Comparison of ENCODE assay signal across 24 mouse cellular contexts in genomic region chr11:51576454-51576853, GRCm38 (mm10). TPM values are rescaled to one million over a fixed set of nuclear protein-coding genes. Genes with fewer than 3 reads are reported as not detected.
DNase-seq lines count a peak whose midpoint lies in the region; ATAC-seq lines count a peak whose summit lies in the region.
"Had no signal": no experiment of that assay in that cellular context is flagged by ENCODE, and none has a peak within 500 bp of the region (broad histone marks: within the 10 kb centered on the region; RNA-seq: fewer than 3 reads in every experiment).

No protein-coding gene starts in this region.

- no peak for ATAC-seq in forebrain, embryonic 15.5 days (replicated peaks)
- ATAC-seq in forebrain, embryonic 14.5 days = no peak
- no peak for ATAC-seq in hindbrain, embryonic 14.5 days (ENCODE audit: low FRiP score)
- ATAC-seq in hindbrain, embryonic 12.5 days (ENCODE audit: low FRiP score) = no peak
- ATAC-seq: intestine, embryonic 16.5 days had no signal

- no peak overlapping the region for H3K4me2 ChIP-seq in forebrain, embryonic 15.5 days (replicated peaks)
- no peak overlapping the region for H3K4me2 ChIP-seq in forebrain, embryonic 14.5 days (ENCODE audit: low read length)
- H3K4me2 ChIP-seq in hindbrain, embryonic 14.5 days (replicated peaks) = no peak overlapping the region
- no peak overlapping the region for H3K4me2 ChIP-seq in hindbrain, embryonic 12.5 days (replicated peaks)
- H3K4me2 ChIP-seq: heart, embryonic 11.5 days; hindbrain, embryonic 15.5 days; midbrain, embryonic 11.5 days; neural tube, embryonic 13.5 days; stomach, embryonic 15.5 days had no signal

- H3K9ac ChIP-seq in forebrain, embryonic 15.5 days (replicated peaks) = no peak overlapping the region
- H3K9ac ChIP-seq in forebrain, embryonic 14.5 days (ENCODE audit: low read length) = no peak overlapping the region
- no peak overlapping the region for H3K9ac ChIP-seq in hindbrain, embryonic 14.5 days
- H3K9ac ChIP-seq in hindbrain, embryonic 12.5 days = no peak overlapping the region
- H3K9ac ChIP-seq: hindbrain, embryonic 15.5 days; neural tube, embryonic 13.5 days; stomach, embryonic 15.5 days had no signal

- 59% methylated on average over 4 of the region's 4 CpGs for WGBS in forebrain, embryonic 15.5 days
- WGBS in forebrain, embryonic 14.5 days = 74% methylated on average over 4 of the region's 4 CpGs
- WGBS in hindbrain, embryonic 14.5 days = 44% methylated on average over 4 of the region's 4 CpGs
- 82% methylated on average over 4 of the region's 4 CpGs for WGBS in hindbrain, embryonic 12.5 days

- no peaks in the 10 kb centered on the region for H3K27me3 ChIP-seq in forebrain, embryonic 15.5 days
- no peaks in the 10 kb centered on the region for H3K27me3 ChIP-seq in forebrain, embryonic 14.5 days (replicated peaks; ENCODE audit: control insufficient read depth, insufficient read depth, low read length)
- no peaks in the 10 kb centered on the region for H3K27me3 ChIP-seq in hindbrain, embryonic 14.5 days (ENCODE audit: control insufficient read depth, insufficient read depth, low read length)
- no peaks in the 10 kb centered on the region for H3K27me3 ChIP-seq in hindbrain, embryonic 12.5 days
- H3K27me3 ChIP-seq: hindbrain, embryonic 15.5 days; neural tube, embryonic 13.5 days; stomach, embryonic 15.5 days had no signal

- DNase-seq in forebrain, embryonic 14.5 days (ENCODE audit: low spot score) = no peak
- no peak for DNase-seq in hindbrain, embryonic 14.5 days (ENCODE audit: low spot score)
- DNase-seq in right cerebral cortex, postnatal 10 days (ENCODE audit: low spot score in 2 of 2) = peak; percentile 45 to 50
- no peak for DNase-seq in right cerebral cortex, postnatal 25 days
- DNase-seq in lung, postnatal 4 days = no peak
- no peak for DNase-seq in retina, embryonic 14.5 days (ENCODE audit: low spot score)
- DNase-seq: adrenal gland, adult 2 months; cerebellum, adult 11-12 months; gastrocnemius, postnatal 10 days; heart, postnatal 10 days; kidney, adult 9 months; kidney, postnatal 14 days; thymus, postnatal 25 days had no signal

- peaks cover 9% of the 10 kb centered on the region; the same call in 1 of the 2 replicates for H3K4me1 ChIP-seq in forebrain, embryonic 15.5 days
- no peaks in the 10 kb centered on the region for H3K4me1 ChIP-seq in forebrain, embryonic 14.5 days (ENCODE audit: control insufficient read depth, insufficient read depth, low read length)
- 0 out of 2 replicates have a peak, but pooled peaks cover 4% of the 10 kb centered on the region for H3K4me1 ChIP-seq in hindbrain, embryonic 14.5 days (replicated peaks; ENCODE audit: control insufficient read depth, insufficient read depth, low read length)
- peaks cover 7% of the 10 kb centered on the region for H3K4me1 ChIP-seq in hindbrain, embryonic 12.5 days
- H3K4me1 ChIP-seq: stomach, embryonic 15.5 days had no signal

- peak overlapping the region; percentile 3; the same call in 1 of the 2 replicates for H3K27ac ChIP-seq in forebrain, embryonic 15.5 days (replicated peaks)
- H3K27ac ChIP-seq in forebrain, embryonic 14.5 days (ENCODE audit: low read depth, low read length) = no peak overlapping the region; the same call in 1 of the 2 replicates
- 0 out of 2 replicates have a peak overlapping the region, but pooled peaks have one; percentile 8 for H3K27ac ChIP-seq in hindbrain, embryonic 14.5 days
- no peak overlapping the region for H3K27ac ChIP-seq in hindbrain, embryonic 12.5 days
- H3K27ac ChIP-seq: hindbrain, embryonic 15.5 days; left cerebral cortex, adult 2 months; limb, embryonic 10.5 days; neural tube, embryonic 13.5 days; stomach, embryonic 15.5 days had no signal

- no peaks in the 10 kb centered on the region for H3K9me3 ChIP-seq in forebrain, embryonic 15.5 days
- no peaks in the 10 kb centered on the region for H3K9me3 ChIP-seq in forebrain, embryonic 14.5 days (replicated peaks; ENCODE audit: control insufficient read depth, low read length)
- no peaks in the 10 kb centered on the region for H3K9me3 ChIP-seq in hindbrain, embryonic 14.5 days (ENCODE audit: control insufficient read depth, low read length)
- no peaks in the 10 kb centered on the region for H3K9me3 ChIP-seq in hindbrain, embryonic 12.5 days (replicated peaks)
- H3K9me3 ChIP-seq: hindbrain, embryonic 15.5 days; limb, embryonic 10.5 days; neural tube, embryonic 13.5 days; stomach, embryonic 15.5 days had no signal

- H3K4me3 ChIP-seq in forebrain, embryonic 15.5 days = no peak overlapping the region
- H3K4me3 ChIP-seq in forebrain, embryonic 14.5 days (ENCODE audit: low read depth, low read length) = no peak overlapping the region
- H3K4me3 ChIP-seq in hindbrain, embryonic 14.5 days (replicated peaks; ENCODE audit: low read length) = no peak overlapping the region
- H3K4me3 ChIP-seq in hindbrain, embryonic 12.5 days = no peak overlapping the region
- H3K4me3 ChIP-seq: hindbrain, embryonic 15.5 days; left cerebral cortex, adult 2 months; limb, embryonic 10.5 days; myocyte; neural tube, embryonic 13.5 days; stomach, embryonic 15.5 days had no signal

- no peaks in the 10 kb centered on the region for H3K36me3 ChIP-seq in forebrain, embryonic 15.5 days
- H3K36me3 ChIP-seq in forebrain, embryonic 14.5 days (ENCODE audit: control insufficient read depth, insufficient read depth, low read length) = no peaks in the 10 kb centered on the region
- H3K36me3 ChIP-seq in hindbrain, embryonic 14.5 days (replicated peaks; ENCODE audit: control insufficient read depth, insufficient read depth) = no peaks in the 10 kb centered on the region
- no peaks in the 10 kb centered on the region; the same call in 1 of the 2 replicates for H3K36me3 ChIP-seq in hindbrain, embryonic 12.5 days
- H3K36me3 ChIP-seq: hindbrain, embryonic 15.5 days; neural tube, embryonic 13.5 days; stomach, embryonic 15.5 days had no signal

RNA-seq across cellular contexts. Expression of gene Phykpl, which starts 8.1 kb away (rescaled TPM):
- 12.6 and 13.1 TPM in 2 replicates for polyA plus RNA-seq in forebrain, embryonic 15.5 days (2015; fragmentation: Nextera tagmentation; extraction: Ambion mirVana)
- 9.2 and 9.7 TPM in 2 replicates for polyA plus RNA-seq in forebrain, embryonic 14.5 days (2014; fragmentation: Nextera tagmentation; extraction: Ambion mirVana)
- 7.5 and 9.8 TPM in 2 replicates for polyA plus RNA-seq in hindbrain, embryonic 14.5 days (2014; fragmentation: Nextera tagmentation; extraction: Ambion mirVana)
- 14.0 and 16.0 TPM in 2 replicates for polyA plus RNA-seq in hindbrain, embryonic 12.5 days (2016; fragmentation: Nextera tagmentation; extraction: Ambion mirVana)

RNA-seq across cellular contexts. Expression of gene Hnrnpab, which starts 30.2 kb away (rescaled TPM):
- 588 and 604 TPM in 2 replicates for polyA plus RNA-seq in forebrain, embryonic 15.5 days (2015; fragmentation: Nextera tagmentation; extraction: Ambion mirVana)
- polyA plus RNA-seq in forebrain, embryonic 14.5 days (2014; fragmentation: Nextera tagmentation; extraction: Ambion mirVana) = 545 and 644 TPM in 2 replicates
- polyA plus RNA-seq in hindbrain, embryonic 14.5 days (2014; fragmentation: Nextera tagmentation; extraction: Ambion mirVana) = 399 and 421 TPM in 2 replicates
- 723 and 728 TPM in 2 replicates for polyA plus RNA-seq in hindbrain, embryonic 12.5 days (2016; fragmentation: Nextera tagmentation; extraction: Ambion mirVana)

RNA-seq across cellular contexts. Expression of gene Nhp2, which starts 43.1 kb away (rescaled TPM):
- 98.5 and 102 TPM in 2 replicates for polyA plus RNA-seq in forebrain, embryonic 15.5 days (2015; fragmentation: Nextera tagmentation; extraction: Ambion mirVana)
- polyA plus RNA-seq in forebrain, embryonic 14.5 days (2014; fragmentation: Nextera tagmentation; extraction: Ambion mirVana) = 114 and 150 TPM in 2 replicates
- 103 and 118 TPM in 2 replicates for polyA plus RNA-seq in hindbrain, embryonic 14.5 days (2014; fragmentation: Nextera tagmentation; extraction: Ambion mirVana)
- polyA plus RNA-seq in hindbrain, embryonic 12.5 days (2016; fragmentation: Nextera tagmentation; extraction: Ambion mirVana) = 101 and 103 TPM in 2 replicates

RNA-seq across cellular contexts. Expression of gene Rmnd5b, which starts 59.2 kb away (rescaled TPM):
- polyA plus RNA-seq in forebrain, embryonic 15.5 days (2015; fragmentation: Nextera tagmentation; extraction: Ambion mirVana) = 69.6 and 77.7 TPM in 2 replicates
- 77.0 and 86.4 TPM in 2 replicates for polyA plus RNA-seq in forebrain, embryonic 14.5 days (2014; fragmentation: Nextera tagmentation; extraction: Ambion mirVana)
- polyA plus RNA-seq in hindbrain, embryonic 14.5 days (2014; fragmentation: Nextera tagmentation; extraction: Ambion mirVana) = 77.7 and 78.4 TPM in 2 replicates
- 50.9 and 53.9 TPM in 2 replicates for polyA plus RNA-seq in hindbrain, embryonic 12.5 days (2016; fragmentation: Nextera tagmentation; extraction: Ambion mirVana)

Comparison
In these comparisons a context has a peak if more than half of its experiments do, and no peak if none do; other contexts are left out.
1. H3K27ac ChIP-seq: peak in forebrain, embryonic 15.5 days (single experiment) and hindbrain, embryonic 14.5 days (single experiment); none in forebrain, embryonic 14.5 days (single experiment) and hindbrain, embryonic 12.5 days (single experiment).
2. DNase-seq: peak in right cerebral cortex, postnatal 10 days (2 of 2); none in forebrain, embryonic 14.5 days (single experiment), hindbrain, embryonic 14.5 days (single experiment), right cerebral cortex, postnatal 25 days (single experiment), lung, postnatal 4 days (0 of 2) and retina, embryonic 14.5 days (single experiment).